Mouse (Mus musculus): ENCODE results near the gene Vmn1r125. TPM values are rescaled to one million over a fixed set of nuclear protein-coding genes. Genes with fewer than 3 reads are reported as not detected.

Gene Vmn1r125
- not detected in 2 replicates for polyA plus RNA-seq (2012; rRNA removed)

DNA sequence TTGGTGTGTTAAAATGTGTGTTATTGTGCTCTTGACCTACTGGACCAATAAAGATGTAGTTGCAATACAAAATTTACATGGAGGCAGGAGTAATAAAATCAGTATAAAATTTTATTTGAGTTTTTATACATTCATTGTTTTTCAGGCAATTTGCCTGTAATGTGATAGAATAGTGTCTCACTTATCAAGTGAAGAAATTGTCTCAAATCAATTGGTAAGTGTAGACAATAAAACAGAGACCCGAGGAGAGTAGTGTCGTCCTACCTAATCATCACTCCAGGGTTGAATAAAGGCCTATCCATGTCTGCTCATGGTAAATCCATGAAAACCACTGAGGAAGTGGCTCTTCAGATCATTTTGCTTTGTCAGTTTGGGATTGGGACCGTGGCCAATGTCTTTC, at the start of gene Vmn1r125:
Gene Vmn1r125, plus strand, starts transcription at position 301 of the 400 bp plus-strand sequence.

GRCm38 (mm10) chr7:21260517-21260916, 11.5 kb upstream of the Vmn1r125 start, which contains the start of gene Vmn1r124:
Gene Vmn1r124 (minus strand): TSS chr7:21260617.

DNA sequence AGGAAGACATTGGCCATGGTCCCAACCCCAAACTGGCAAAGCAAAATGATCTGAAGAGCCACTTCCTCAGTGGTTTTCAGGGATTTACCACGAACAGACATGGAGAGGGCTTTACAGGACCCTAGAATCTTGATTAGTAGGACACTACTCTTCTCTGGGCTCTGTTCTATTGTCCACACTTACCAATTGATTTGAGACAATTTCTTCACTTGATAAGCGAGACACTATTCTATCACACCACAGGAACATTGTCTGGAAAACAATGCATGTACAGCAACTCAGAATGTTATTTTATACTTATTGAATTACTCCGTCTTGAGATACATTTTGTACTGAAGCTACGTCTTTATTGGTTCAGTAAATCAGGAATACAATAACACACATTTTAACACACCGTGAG, 29.4 kb downstream of the Vmn1r125 start, which contains the start of gene Vmn1r126:
Gene Vmn1r126, minus strand, starts transcription at position 101 of the 400 bp plus-strand sequence.

DNA sequence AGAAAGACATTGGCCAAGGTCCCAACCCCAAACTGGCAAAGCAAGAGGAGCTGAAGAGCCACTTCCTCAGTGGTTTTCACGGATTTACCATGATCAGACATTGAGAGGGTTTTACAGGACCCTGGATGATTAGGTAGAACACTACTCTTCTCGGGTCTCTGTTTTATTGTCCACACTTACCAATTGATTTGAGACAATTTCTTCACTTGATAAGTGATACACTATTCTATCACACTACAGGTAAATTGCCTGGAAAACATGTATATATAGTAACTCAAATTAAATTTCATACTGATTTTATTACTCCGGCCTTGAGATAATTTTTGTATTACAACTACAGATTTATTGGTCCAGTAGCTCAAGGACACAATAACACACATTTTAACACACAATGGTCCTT, 47.8 kb downstream of the Vmn1r125 start, which contains the start of gene Vmn1r127:
Gene Vmn1r127, minus strand, starts transcription at position 101 of the 400 bp plus-strand sequence.

Other genes with a start within 250 kb of the Vmn1r125 start
- gene Vmn1r120, start 218.4 kb upstream of the Vmn1r125 start, polyA plus RNA-seq (2012; rRNA removed): not detected in 2 replicates
- gene Vmn1r121, start 173.7 kb upstream of the Vmn1r125 start, polyA plus RNA-seq (2012; rRNA removed): not detected in 2 replicates
- gene Vmn1r122, start 138.1 kb upstream of the Vmn1r125 start, polyA plus RNA-seq (2012; rRNA removed): not detected in 2 replicates
- gene Vmn1r123, start 110.0 kb upstream of the Vmn1r125 start, polyA plus RNA-seq (2012; rRNA removed): not detected in 2 replicates
- not detected in 2 replicates for gene Gm5157, start 81.8 kb upstream of the Vmn1r125 start, polyA plus RNA-seq (2012; rRNA removed)
- not detected in 2 replicates for gene Vmn1r124, start 11.6 kb upstream of the Vmn1r125 start, polyA plus RNA-seq (2012; rRNA removed)
- gene Vmn1r126, start 29.3 kb downstream of the Vmn1r125 start, polyA plus RNA-seq (2012; rRNA removed): not detected in 2 replicates
- not detected in 2 replicates for gene Vmn1r127, start 47.7 kb downstream of the Vmn1r125 start, polyA plus RNA-seq (2012; rRNA removed)
- gene Vmn1r128, start 77.2 kb downstream of the Vmn1r125 start, polyA plus RNA-seq (2012; rRNA removed): not detected in 2 replicates
- not detected in 2 replicates for gene Vmn1r129, start 89.1 kb downstream of the Vmn1r125 start, polyA plus RNA-seq (2012; rRNA removed)
- not detected in 2 replicates for gene Gm6882, start 160.6 kb downstream of the Vmn1r125 start, polyA plus RNA-seq (2012; rRNA removed)
- gene Vmn1r130, start 239.6 kb downstream of the Vmn1r125 start, polyA plus RNA-seq (2012; rRNA removed): not detected in 2 replicates

Measured in liver, embryonic 14 days (tissue).